Mouse (Mus musculus) bone marrow macrophage, adult 2 months (primary cell): ENCODE data around the gene Fam174a. TPM values are rescaled to one million over a fixed set of nuclear protein-coding genes. Genes with fewer than 3 reads are reported as not detected.

Source experiments
- H3K27ac ChIP-seq: 2 replicates; pipeline ENCODE4 v1.5.1; 2012; ENCODE audit warnings: low read depth, low read length; ENCODE audit not compliant: insufficient read depth
- H3K4me1 ChIP-seq: 2 replicates; pipeline ENCODE4 v1.6.1; 2012; ENCODE audit warnings: low read length; ENCODE audit not compliant: control insufficient read depth, insufficient read depth
- H3K4me3 ChIP-seq: 2 replicates; pipeline ENCODE4 v1.5.1; 2012; ENCODE audit warnings: mild to moderate bottlenecking, low read length, moderate library complexity; ENCODE audit not compliant: insufficient read depth
- CTCF ChIP-seq: IDR thresholded peaks from 2 replicates; pipeline ENCODE4 v1.5.1; 2012; ENCODE audit warnings: low read depth, mild to moderate bottlenecking, low read length, moderate library complexity
- POLR2A ChIP-seq: IDR thresholded peaks from 2 replicates; pipeline ENCODE4 v1.6.1; 2012; ENCODE audit warnings: mild to moderate bottlenecking, low read depth, low read length, borderline replicate concordance
- polyA plus RNA-seq: library from polyadenylated mRNA; stranded (reverse); fragments of >200 nt; gene quantifications from 2 replicates; pipeline ENCODE4 v1.2.4, GENCODE M21; 2012; ENCODE audit not compliant: missing spikeins, insufficient read depth, insufficient read length

Fam174a gene
- polyA plus RNA-seq, 1 experiment: 94.4 TPM

GRCm38 (mm10) chr1:95381028-95381427, 67.6 kb downstream of the Fam174a start:
- Histone ChIP-seq H3K4me1 (peaks cover 13% of the 10 kb centered on the region), H3K27ac (peak overlapping the region; percentile 93), H3K4me3 (no peak overlapping the region)
- TF ChIP-seq POLR2A: no peak
- TF ChIP-seq CTCF: no peak
